Mouse (Mus musculus): Measurements from ENCODE around the gene Tmem109.
A peak's percentile ranks its signal among the peaks of the same experiment; 100 is the strongest.

The Tmem109 gene

GRCm38 (mm10) chr19:10841721-10842626 is 39.8 kb downstream of the Tmem109 start:
- no peak for DNase-seq (ENCODE audit: extremely low read depth, low read depth)

DNA sequence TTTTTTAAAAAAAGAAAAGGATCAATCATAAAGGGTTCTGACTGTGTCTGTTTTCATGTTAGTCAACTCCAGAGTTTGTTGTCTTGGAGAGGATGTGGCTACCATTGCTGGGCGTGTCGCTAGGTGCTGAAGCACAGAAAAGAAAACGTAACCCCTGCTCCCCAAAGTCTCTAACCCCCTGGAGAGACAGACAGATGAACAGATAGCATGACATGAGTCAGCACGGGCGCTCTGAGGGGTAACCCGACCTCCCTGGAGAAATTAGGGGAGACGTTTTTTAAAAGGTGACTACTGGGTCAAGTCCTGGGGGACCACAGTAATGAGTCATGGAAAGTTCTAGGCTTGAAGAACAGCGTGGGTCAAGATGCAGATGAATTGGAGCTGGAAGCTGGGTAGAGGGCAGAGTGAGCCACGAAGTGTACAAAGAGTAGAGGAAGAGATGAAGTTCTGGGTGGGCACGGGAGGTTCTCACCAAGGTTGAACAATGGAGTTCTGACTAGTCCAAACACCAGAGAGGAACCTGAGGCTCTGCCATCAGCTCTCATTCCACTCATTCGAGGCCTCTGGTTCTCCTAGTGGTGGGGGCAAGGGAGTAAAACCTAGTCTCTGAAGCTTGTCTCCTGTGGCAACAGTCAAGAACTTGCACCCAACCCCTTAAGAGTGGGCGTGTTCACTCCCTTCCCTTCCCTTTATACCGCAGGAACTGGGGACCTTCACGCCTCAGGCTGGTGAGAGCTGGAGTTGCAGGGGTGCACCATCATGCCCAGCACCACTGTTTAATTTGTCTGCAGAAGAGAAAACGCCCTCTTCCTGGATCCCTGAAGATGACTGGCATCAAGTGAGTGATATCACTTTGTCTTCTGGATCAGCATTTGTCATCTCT is 42.5 kb downstream of the Tmem109 start, which contains the start of gene Slc15a3:
Gene Slc15a3 (plus strand): TSS at position 718 of the 883 bp plus-strand sequence.
- DNase-seq (ENCODE audit: extremely low read depth, low read depth), result no peak

DNA sequence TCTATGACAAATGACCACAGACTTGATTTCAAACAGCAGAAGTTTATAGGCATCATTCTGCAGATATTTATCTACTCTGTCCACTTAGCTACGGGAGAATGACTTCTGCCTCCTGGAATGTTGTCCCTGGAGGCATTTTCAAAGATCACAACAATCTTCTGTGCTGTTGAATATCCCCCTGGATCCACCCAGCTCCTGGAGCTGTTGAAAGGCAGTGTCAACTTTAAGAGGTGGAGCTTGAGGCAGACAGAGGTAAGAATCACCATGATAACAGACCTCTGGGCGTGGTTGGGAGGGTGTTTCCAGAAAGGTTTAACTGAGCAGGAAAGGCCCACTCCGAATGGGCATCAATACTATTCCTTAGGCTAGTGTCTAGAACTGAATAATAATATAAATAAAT is 46.1 kb downstream of the Tmem109 start:
- no peak for DNase-seq (ENCODE audit: extremely low read depth, low read depth)

DNA sequence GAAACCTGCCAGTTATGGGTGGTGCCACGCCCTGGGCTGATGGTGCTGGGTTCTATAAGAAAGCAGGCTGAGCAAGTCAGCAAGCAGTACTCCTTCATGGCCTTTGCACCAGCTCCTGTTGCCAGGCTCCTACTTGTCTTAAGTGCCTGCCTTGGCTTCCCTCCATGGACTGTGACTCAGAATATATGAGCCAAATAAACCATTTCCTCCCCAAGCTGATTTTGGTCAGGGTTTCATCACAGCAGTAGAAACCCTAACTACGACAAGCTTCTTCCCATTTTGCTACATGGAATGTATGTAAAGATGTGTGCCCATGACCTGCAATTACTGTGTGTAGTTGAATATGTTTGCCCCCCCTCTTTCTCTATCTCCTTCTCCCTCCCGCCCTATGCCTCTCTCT is 48.2 kb downstream of the Tmem109 start:
- no peak for DNase-seq (ENCODE audit: extremely low read depth, low read depth)

GRCm38 (mm10) chr19:10832030-10832429 is 49.8 kb downstream of the Tmem109 start:
- no peak for DNase-seq (ENCODE audit: extremely low read depth, low read depth)

GRCm38 (mm10) chr19:10831424-10831823 is 50.4 kb downstream of the Tmem109 start:
- DNase-seq (ENCODE audit: extremely low read depth, low read depth), result peak; percentile 44

DNA sequence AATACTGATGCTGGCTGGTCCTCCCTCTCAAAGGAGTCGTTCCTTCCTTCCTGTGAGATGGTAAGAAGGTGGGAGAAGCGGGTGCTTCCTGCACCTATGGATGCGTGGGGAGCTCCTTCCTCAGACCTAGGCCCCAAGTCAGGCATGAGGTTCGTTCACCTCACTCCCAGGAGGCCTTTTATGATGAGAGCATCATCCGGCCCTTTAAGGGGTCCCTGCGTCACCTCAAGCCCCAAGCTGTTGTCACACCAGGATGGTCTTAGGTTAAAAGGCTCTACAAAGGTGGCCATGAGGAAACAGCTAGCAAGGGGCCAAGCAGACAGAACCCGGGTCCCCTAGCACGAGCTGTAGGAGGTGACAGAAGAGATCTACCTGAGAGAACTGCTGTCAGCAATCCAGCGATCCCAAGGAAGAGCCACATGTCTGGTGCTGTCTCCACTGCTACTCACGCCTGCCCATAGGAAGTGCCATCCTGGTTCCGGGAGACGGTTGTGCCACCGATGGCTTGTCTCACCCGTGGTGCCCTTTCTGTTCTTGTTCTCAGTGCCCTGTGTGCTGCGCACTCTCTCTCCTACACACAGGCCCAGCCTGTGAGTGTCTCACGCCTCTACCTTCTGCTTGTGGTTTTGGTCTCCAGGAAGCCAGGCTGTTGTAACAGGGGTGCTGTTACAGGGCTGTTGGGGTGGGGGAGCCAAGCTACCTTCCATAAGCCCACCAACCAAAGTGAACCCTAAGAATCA is 52.2 kb downstream of the Tmem109 start, which contains the start of gene Cd6:
Gene Cd6 (minus strand): TSS at position 623 of the 740 bp plus-strand sequence.
- DNase-seq (ENCODE audit: extremely low read depth, low read depth), result no peak

- no peak for DNase-seq (ENCODE audit: extremely low read depth, low read depth)
Measured at GRCm38 (mm10) chr19:10828321-10828720, 53.5 kb downstream of the Tmem109 start.

GRCm38 (mm10) chr19:10824061-10824460 is 57.7 kb downstream of the Tmem109 start:
- DNase-seq (ENCODE audit: extremely low read depth, low read depth), result no peak

- DNase-seq (ENCODE audit: extremely low read depth, low read depth), result no peak
Measured at GRCm38 (mm10) chr19:10822534-10822933, 59.3 kb downstream of the Tmem109 start.

- no peak for DNase-seq (ENCODE audit: extremely low read depth, low read depth)
Measured at GRCm38 (mm10) chr19:10821319-10821718, 60.5 kb downstream of the Tmem109 start.

Data from MEL-GATA-1-ER (cell line).